Mouse (Mus musculus) intestine, embryonic 15.5 days (tissue): ENCODE data around the gene Lcmt1. TPM values are rescaled to one million over a fixed set of nuclear protein-coding genes. Genes with fewer than 3 reads are reported as not detected.

Experiments
- polyA plus RNA-seq: library from polyadenylated mRNA; unstranded; fragments of >200 nt; fragmentation: Nextera tagmentation; extraction: Ambion mirVana; gene quantifications from 2 replicates; pipeline ENCODE4 v1.2.1, GENCODE M21; 2015

The Lcmt1 gene
- polyA plus RNA-seq, 1 experiment from 2014 or later: 42.9 TPM

Other genes with a start within 250 kb of the Lcmt1 start
- gene Tnrc6a, start 245.9 kb upstream of the Lcmt1 start, polyA plus RNA-seq: 27.2 and 38.3 TPM in 2 replicates
- 12.7 and 15.8 TPM in 2 replicates for gene Slc5a11, start 155.0 kb upstream of the Lcmt1 start, polyA plus RNA-seq
- gene Arhgap17, start 131 bp downstream of the Lcmt1 start, polyA plus RNA-seq: 20.4 and 20.8 TPM in 2 replicates
- gene Aqp8, start 92.5 kb downstream of the Lcmt1 start, polyA plus RNA-seq: 12.4 and 28.8 TPM in 2 replicates
- 1.8 and 2.1 TPM in 2 replicates for gene Zkscan2, start 130.7 kb downstream of the Lcmt1 start, polyA plus RNA-seq